Mouse (Mus musculus): ENCODE data around the gene Armcx2.
"Not testable (repeated sequence)": the region's sequence is repeated elsewhere in the genome, so short reads cannot be mapped to it uniquely, and the experiment has no call there.

The Armcx2 gene

GRCm38 (mm10) chrX:134808755-134809224 lies at the start of gene Armcx2:
Gene Armcx2, minus strand, starts transcription at chrX:134809221.
- DNase-seq, result peak; percentile 97

GRCm38 (mm10) chrX:134849662-134850061 lies 40.6 kb upstream of the Armcx2 start:
- no peak for DNase-seq

GRCm38 (mm10) chrX:134844424-134844823 lies 35.4 kb upstream of the Armcx2 start:
- no peak for DNase-seq

DNA sequence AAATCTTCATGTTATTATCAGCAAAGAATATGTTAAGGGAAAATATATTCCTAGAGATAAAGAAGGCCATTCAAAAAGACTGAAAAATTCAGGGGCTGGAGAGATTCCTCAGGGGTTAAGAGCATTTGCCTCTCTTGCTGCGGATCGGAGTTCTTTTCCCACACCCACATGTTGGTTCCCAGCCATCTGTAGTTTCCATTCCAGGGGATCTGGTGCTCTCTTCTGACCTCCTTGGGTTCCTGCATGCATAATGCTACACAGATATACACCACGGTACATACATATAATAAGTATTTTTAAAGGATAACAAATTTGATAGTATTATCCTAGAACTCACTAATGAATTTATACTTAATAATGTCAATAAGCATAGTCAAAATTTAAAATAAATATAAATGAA lies 21.5 kb upstream of the Armcx2 start:
- DNase-seq, result peak; percentile 79

- DNase-seq, result peak; percentile 94
Measured at GRCm38 (mm10) chrX:134807833-134808754, 927 bp downstream of the Armcx2 start.

GRCm38 (mm10) chrX:134787728-134788127 lies 21.3 kb downstream of the Armcx2 start:
- DNase-seq, result no peak

DNA sequence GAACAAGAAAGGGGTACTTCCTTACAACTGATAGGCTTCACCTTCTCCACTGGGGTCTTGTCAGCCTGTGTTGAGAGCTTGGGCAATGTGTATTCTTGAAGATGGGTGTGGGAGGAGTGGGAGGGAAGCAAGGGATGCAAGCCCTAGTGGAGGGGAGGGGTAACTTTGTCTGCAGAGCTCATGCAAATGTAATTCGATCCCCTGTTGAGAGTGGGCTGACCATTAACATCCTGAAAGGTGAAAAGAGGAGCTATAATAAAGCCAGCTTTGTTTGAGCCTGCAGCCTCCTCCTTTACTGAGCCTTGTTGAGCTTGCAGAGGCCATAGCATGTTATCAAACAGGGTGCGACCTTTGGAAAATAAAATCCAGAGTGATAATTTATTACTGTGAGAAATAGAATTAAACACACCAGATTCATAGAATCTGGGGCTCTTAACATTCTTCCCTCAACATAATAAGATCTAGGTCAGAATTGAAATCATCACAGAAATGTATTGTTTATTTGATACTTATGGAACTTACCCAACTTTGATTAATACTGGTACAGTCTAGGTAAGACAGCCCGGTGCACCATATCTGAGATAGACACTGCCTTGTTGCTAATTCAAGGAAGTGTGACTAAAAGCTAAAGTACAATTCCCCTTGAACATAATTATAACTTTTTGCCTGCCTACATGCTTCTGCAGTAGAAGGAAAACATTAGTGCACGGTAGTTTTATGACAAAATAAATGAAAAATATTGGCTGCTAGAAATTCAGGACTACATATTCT lies 45.4 kb downstream of the Armcx2 start:
- DNase-seq, result not testable (repeated sequence)

GRCm38 (mm10) chrX:134757293-134757995 lies 51.6 kb downstream of the Armcx2 start:
- peak; percentile 90 for DNase-seq

- DNase-seq, result peak; percentile 98
Measured at GRCm38 (mm10) chrX:134756434-134757292, 52.4 kb downstream of the Armcx2 start, which contains the start of gene Armcx3. Gene Armcx3, plus strand, starts transcription at chrX:134756595.

Measured in heart, adult 11 months (tissue).